Mouse (Mus musculus) bone marrow macrophage, adult 2 months (primary cell): ENCODE measurements around the gene Lyrm7.
"Not testable (repeated sequence)": the region's sequence is repeated elsewhere in the genome, so short reads cannot be mapped to it uniquely, and the experiment has no call there.

Source experiments
- CTCF ChIP-seq: IDR thresholded peaks from 2 replicates; pipeline ENCODE4 v1.5.1; 2012; ENCODE audit warnings: low read depth, mild to moderate bottlenecking, low read length, moderate library complexity
- POLR2A ChIP-seq: IDR thresholded peaks from 2 replicates; pipeline ENCODE4 v1.6.1; 2012; ENCODE audit warnings: mild to moderate bottlenecking, low read depth, low read length, borderline replicate concordance

DNA sequence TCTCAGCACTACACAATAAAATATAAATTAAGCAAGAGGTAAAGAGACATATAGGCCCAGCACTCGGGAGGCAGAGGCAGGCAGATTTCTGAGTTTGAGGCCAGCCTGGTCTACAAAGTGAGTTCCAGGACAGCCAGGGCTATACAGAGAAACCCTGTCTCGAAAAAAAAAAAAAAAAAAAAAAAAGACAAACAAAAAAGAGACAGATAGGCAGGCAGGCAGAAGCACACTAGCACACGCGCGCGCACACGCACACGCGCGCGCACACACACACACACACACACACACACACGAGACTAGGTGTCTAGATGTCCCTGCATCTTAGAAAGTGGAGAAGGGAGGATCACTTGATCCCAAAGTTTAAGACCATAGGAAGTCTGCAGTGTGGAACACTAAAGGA lies 1.8 kb downstream of the Lyrm7 start:
- TF ChIP-seq POLR2A, CTCF: not testable (repeated sequence)
